Mouse (Mus musculus) heart, adult 9 months (tissue): ENCODE measurements around the gene Mapkbp1.

ENCODE experiments used
- DNase-seq, 2 experiments: peaks; one replicate each; pipeline ENCODE4 v3.0.0; 2022; ENCODE audit warnings: low spot score in 2 of 2

Gene Mapkbp1

GRCm38 (mm10) chr2:119972537-119972879 lies at the start of gene Mapkbp1:
Mapkbp1 (plus strand) TSS chr2:119972699.
- DNase-seq = no peak

- peak; percentile 43 to 52 for DNase-seq
These were observed 1.9 kb upstream of the Mapkbp1 start for GRCm38 (mm10) chr2:119970571-119970970.

- DNase-seq = no peak
These were observed 1.2 kb upstream of the Mapkbp1 start for GRCm38 (mm10) chr2:119971316-119971715.

- peak; percentile 95 to 97 for DNase-seq
These were observed 512 bp upstream of the Mapkbp1 start for GRCm38 (mm10) chr2:119971837-119972536.

GRCm38 (mm10) chr2:119980343-119980986 lies 8.0 kb downstream of the Mapkbp1 start:
- DNase-seq = no peak

- no peak for DNase-seq
These were observed 9.1 kb downstream of the Mapkbp1 start for GRCm38 (mm10) chr2:119981631-119982030.

GRCm38 (mm10) chr2:119985871-119986270 lies 13.4 kb downstream of the Mapkbp1 start:
- no peak for DNase-seq

GRCm38 (mm10) chr2:119986369-119986768 lies 13.9 kb downstream of the Mapkbp1 start:
- no peak for DNase-seq

GRCm38 (mm10) chr2:119987441-119987840 lies 14.9 kb downstream of the Mapkbp1 start:
- no peak for DNase-seq

GRCm38 (mm10) chr2:119988952-119989351 lies 16.5 kb downstream of the Mapkbp1 start:
- no peak for DNase-seq

GRCm38 (mm10) chr2:119990881-119991280 lies 18.4 kb downstream of the Mapkbp1 start:
- DNase-seq = no peak

GRCm38 (mm10) chr2:119992349-119992748 lies 19.9 kb downstream of the Mapkbp1 start:
- DNase-seq = no peak

- DNase-seq = no peak
These were observed 21.0 kb downstream of the Mapkbp1 start for GRCm38 (mm10) chr2:119993515-119993914.

- DNase-seq = no peak
These were observed 22.3 kb downstream of the Mapkbp1 start for GRCm38 (mm10) chr2:119994839-119995238.

- peak; percentile 39 to 53 for DNase-seq
These were observed 23.1 kb downstream of the Mapkbp1 start for GRCm38 (mm10) chr2:119995391-119996281.

- peak in 1 of 2 experiments; percentile 21 for DNase-seq
These were observed 24.9 kb downstream of the Mapkbp1 start for GRCm38 (mm10) chr2:119997354-119997753.

- DNase-seq = no peak
These were observed 27.2 kb downstream of the Mapkbp1 start for GRCm38 (mm10) chr2:119999731-120000130.

- no peak for DNase-seq
These were observed 28.5 kb downstream of the Mapkbp1 start for GRCm38 (mm10) chr2:120000882-120001584.

- DNase-seq = no peak
These were observed 29.5 kb downstream of the Mapkbp1 start for GRCm38 (mm10) chr2:120001956-120002355.

GRCm38 (mm10) chr2:120003970-120004369 lies 31.5 kb downstream of the Mapkbp1 start:
- no peak for DNase-seq

- no peak for DNase-seq
These were observed 34.2 kb downstream of the Mapkbp1 start for GRCm38 (mm10) chr2:120006696-120007095.
